Mouse (Mus musculus) ES-Bruce4 (cell line): Measurements from ENCODE around the gene Pus1.

Experiments used
- CTCF ChIP-seq: IDR thresholded peaks from one replicate; pipeline ENCODE4 v1.8.1; 2011; ENCODE audit warnings: low read depth, low read length
- POLR2A ChIP-seq: IDR thresholded peaks from one replicate; pipeline ENCODE4 v1.8.1; 2011; ENCODE audit warnings: low read length; ENCODE audit not compliant: insufficient read depth

DNA sequence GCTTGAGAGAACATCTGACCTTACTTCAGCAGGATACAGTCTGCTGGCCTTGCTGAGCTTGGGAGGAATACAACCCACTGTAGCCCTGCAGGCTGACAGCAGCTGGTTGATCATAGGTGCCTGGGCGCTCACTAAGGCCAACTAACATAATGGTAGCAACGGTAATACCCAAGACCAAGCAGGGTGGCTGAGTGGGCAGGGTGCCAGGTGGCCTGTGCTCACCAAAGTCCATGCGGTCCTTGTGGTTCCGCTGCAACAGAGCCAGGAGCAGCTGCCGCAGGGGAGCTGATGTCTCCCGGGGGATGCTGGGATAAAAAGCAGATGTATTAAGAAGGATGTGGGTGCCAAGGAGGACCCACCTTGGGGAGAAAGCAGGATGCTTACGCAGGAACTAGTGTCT is 13.9 kb upstream of the Pus1 start:
- TF ChIP-seq CTCF (no peak), POLR2A (no peak)
